Mouse (Mus musculus) neural tube, embryonic 12.5 days (tissue): ENCODE measurements at regions not wholly inside any gene's neighbourhood (a gene's known extent, or its start where the extent isn't known, plus 50 kb on each side); places are given as distances from the start of the nearest gene placed in this dataset.
A peak's percentile ranks its signal among the peaks of the same experiment; 100 is the strongest.

Experiments used
- ATAC-seq: fragments of 200-750 bp; cut with Nextera tagmentation; 2 replicates; pipeline ENCODE4 v1.8.0; 2017; ENCODE audit warnings: low read depth, mild to moderate bottlenecking, moderate TSS enrichment, moderate library complexity; ENCODE audit not compliant: low FRiP score
- H3K27ac ChIP-seq: fragments of 300-500 bp; sonication (generic); 2 replicates; pipeline ENCODE4 v1.5.1; 2016
- H3K27me3 ChIP-seq: fragments of 300-500 bp; sonication (generic); replicated peaks from 2 replicates; pipeline ENCODE4 v1.6.1; 2016; ENCODE audit warnings: mild to moderate bottlenecking
- H3K36me3 ChIP-seq: fragments of 300-500 bp; sonication (generic); 2 replicates; pipeline ENCODE4 v1.6.1; 2016; ENCODE audit warnings: mild to moderate bottlenecking
- H3K4me1 ChIP-seq: fragments of 300-500 bp; sonication (generic); 2 replicates; pipeline ENCODE4 v1.6.1; 2016
- H3K4me2 ChIP-seq: fragments of 300-500 bp; sonication (generic); replicated peaks from 2 replicates; pipeline ENCODE4 v1.6.1; 2016; ENCODE audit warnings: mild to moderate bottlenecking
- H3K4me3 ChIP-seq: fragments of 300-500 bp; sonication (generic); 2 replicates; pipeline ENCODE4 v1.5.1; 2016
- H3K9ac ChIP-seq: fragments of 300-500 bp; sonication (generic); 2 replicates; pipeline ENCODE4 v1.6.1; 2016; ENCODE audit warnings: mild to moderate bottlenecking
- H3K9me3 ChIP-seq: fragments of 300-500 bp; sonication (generic); 2 replicates; pipeline ENCODE4 v1.6.1; 2016; ENCODE audit warnings: mild to moderate bottlenecking
- WGBS: fragments of 180-500 bp; shearing (Covaris S2); methylation state at CpG from one replicate; pipeline ENCODE4 v1.1.7; 2016; 5-methylcytosine and 5-hydroxymethylcytosine counted together

DNA sequence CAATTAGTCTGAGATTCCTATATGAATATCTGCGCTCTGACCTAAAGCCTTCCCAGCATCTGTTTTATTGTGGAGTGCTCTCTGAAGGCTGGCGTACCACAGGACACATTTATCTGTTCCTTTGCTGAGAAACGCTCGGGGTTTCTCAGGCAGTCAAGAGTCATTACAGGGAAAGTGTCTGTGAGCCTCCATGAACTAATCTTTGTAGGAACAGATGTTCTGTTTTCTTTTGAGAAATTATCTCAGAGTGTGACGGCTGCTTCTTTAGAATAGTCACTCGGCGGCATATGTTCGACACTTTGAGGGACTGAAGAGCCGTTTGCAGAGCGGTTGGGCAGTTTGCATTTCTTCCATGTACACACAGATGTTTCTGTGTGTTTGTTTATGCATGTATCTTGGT is 255.6 kb downstream of the Ankrd50 start:
- Histone ChIP-seq H3K9ac (no peak overlapping the region), H3K27ac (no peak overlapping the region), H3K27me3 (no peaks in the 10 kb centered on the region), H3K4me3 (no peak overlapping the region), H3K4me1 (peaks cover 18% of the 10 kb centered on the region), H3K4me2 (no peak overlapping the region), H3K36me3 (no peaks in the 10 kb centered on the region), H3K9me3 (no peaks in the 10 kb centered on the region)
- 52% methylated on average over 10 of the region's 10 CpGs for WGBS
- no peak for ATAC-seq

DNA sequence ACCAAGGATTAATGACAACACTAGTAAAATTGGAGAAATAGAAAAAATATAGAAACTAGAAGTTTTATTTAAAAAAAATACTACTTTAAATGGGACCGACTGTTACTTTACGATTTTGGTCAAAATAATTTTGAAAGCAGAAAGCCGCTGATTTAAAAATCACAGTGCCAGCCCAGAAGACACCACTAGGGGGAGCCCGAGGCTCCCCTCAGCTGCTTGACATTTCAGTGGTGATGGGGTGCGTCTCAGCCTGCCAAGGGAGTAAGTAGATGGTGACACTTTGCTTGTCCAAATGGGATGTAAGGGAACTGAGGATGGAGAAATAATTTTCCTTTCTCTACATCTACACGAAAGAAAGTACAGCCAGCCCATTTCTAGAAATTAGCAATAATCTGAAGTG is 257.0 kb downstream of the Ankrd50 start:
- WGBS: 26% methylated on average over 6 of the region's 6 CpGs
- no peaks in the 10 kb centered on the region for H3K27me3 ChIP-seq
- no peak for ATAC-seq
- H3K4me2 ChIP-seq: no peak overlapping the region
- H3K9ac ChIP-seq: no peak overlapping the region
- no peaks in the 10 kb centered on the region for H3K9me3 ChIP-seq
- peaks cover 11% of the 10 kb centered on the region for H3K4me1 ChIP-seq
- no peaks in the 10 kb centered on the region for H3K36me3 ChIP-seq
- no peak overlapping the region for H3K4me3 ChIP-seq
- no peak overlapping the region for H3K27ac ChIP-seq

DNA sequence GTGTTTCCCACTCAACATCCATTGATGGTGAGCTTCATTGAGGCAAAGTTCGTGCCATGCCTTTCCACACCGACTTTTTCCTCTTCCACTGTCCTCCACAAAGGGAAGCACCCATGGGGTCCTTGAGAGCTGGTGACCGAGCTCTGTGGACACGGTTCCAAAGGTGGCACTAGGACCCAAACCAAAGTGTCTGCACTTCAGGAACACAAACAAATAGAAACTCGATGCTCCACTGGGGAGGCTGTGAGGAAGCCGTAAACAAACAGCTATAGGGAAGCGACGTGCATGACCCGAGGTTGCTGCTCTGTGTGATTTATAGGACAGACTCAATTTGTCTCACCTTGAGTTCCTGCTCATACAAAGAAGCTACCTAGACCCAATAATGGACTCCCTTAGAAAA is 257.5 kb downstream of the Ankrd50 start:
- H3K4me1 ChIP-seq: peaks cover 7% of the 10 kb centered on the region
- ATAC-seq: no peak
- H3K4me2 ChIP-seq: no peak overlapping the region
- WGBS: 73% methylated on average over 9 of the region's 9 CpGs
- no peaks in the 10 kb centered on the region for H3K9me3 ChIP-seq
- no peak overlapping the region for H3K27ac ChIP-seq
- H3K27me3 ChIP-seq: no peaks in the 10 kb centered on the region
- no peak overlapping the region for H3K9ac ChIP-seq
- no peak overlapping the region for H3K4me3 ChIP-seq
- H3K36me3 ChIP-seq: no peaks in the 10 kb centered on the region

DNA sequence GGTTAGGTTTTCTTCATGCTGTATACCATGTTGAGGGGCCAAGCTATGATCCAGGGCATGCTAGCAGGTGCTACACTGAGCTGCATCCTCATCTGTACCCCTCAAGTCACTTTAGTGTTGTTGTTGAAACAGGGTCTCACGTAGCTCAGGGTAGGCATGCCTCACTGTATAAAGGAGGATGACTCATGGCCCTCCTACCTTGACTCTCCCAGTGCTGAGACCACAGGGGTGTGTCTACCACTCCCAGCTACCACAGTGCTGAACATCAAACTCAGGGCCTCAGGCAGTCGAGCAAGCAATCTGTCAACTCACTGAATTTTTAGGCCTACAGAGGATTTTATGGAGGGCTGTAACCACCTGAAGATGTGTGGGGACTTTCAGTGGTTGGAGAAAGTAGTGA is 258.5 kb downstream of the Ankrd50 start:
- H3K36me3 ChIP-seq: no peaks in the 10 kb centered on the region
- H3K4me2 ChIP-seq: no peak overlapping the region
- WGBS: 56% methylated on average over 2 of the region's 2 CpGs
- H3K4me1 ChIP-seq: no peaks in the 10 kb centered on the region
- no peaks in the 10 kb centered on the region for H3K27me3 ChIP-seq
- no peaks in the 10 kb centered on the region for H3K9me3 ChIP-seq
- ATAC-seq: no peak
- H3K27ac ChIP-seq: no peak overlapping the region
- H3K9ac ChIP-seq: no peak overlapping the region
- no peak overlapping the region for H3K4me3 ChIP-seq

DNA sequence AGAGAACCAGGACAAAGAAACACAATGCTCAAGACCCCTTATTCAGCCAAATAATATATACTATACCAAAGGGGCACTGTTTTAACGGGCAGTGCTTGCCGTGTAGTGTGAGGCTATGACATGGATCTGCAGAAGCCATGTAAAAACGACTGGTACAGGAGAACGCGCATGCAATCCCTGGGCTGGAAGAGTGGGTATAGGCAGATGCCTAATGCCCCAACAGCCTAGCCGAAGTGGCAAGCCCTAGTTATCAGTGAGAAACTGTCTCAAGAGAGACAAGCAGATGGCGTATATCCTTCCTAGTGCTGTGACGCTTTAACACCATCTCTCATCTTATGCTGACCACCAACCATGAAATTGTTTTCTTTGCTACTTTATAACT is 262.8 kb downstream of the Ankrd50 start:
- Histone ChIP-seq H3K9ac (no peak overlapping the region), H3K4me2 (no peak overlapping the region), H3K27ac (no peak overlapping the region), H3K4me3 (no peak overlapping the region), H3K36me3 (no peaks in the 10 kb centered on the region), H3K27me3 (no peaks in the 10 kb centered on the region), H3K4me1 (no peaks in the 10 kb centered on the region), H3K9me3 (no peaks in the 10 kb centered on the region)
- WGBS: 90% methylated on average over 8 of the region's 8 CpGs
- ATAC-seq: no peak

DNA sequence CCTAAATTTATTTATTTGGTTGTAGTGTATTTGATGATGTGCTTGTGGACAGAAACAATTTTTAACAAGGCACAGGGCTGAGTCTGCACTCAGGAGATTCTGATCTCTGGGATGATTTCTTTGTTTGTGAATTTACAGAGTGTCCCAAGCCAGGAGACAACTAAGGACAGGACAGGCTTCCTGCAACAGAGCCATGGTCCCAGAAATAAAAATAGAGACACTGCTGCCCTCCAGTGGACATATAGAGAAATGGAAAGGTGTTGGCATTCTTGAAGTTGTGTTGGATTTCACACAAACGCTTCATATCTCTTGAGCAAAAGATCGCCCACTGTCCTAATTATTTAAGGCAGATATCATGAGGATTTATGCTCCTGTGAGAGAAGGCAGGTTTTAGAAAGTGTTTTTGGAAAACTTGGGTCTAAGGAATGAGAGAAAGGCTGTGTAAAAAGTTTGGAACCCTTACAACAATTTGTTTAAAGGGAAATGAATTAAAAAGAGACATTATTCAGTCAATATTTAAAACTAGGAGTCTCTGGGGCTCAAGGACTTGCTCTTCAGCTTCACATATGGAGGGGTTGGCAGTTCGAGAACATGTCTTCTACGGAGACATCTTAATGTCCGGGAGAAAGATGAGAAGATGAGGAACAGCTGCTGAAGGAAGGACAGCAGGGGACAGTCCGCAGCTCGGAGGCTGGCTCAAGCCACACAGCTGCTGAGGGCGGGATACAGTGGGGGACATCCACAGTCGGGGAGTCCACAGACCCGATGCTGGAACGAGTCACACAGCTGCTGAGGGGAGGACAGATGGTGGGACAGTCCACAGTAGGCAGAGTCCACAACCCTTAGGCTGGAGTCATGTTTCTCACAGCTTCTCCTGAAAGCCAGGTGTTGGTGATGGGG is 263.5 kb downstream of the Ankrd50 start:
- Histone ChIP-seq H3K9me3 (no peaks in the 10 kb centered on the region), H3K4me1 (no peaks in the 10 kb centered on the region), H3K27ac (no peak overlapping the region), H3K4me2 (no peak overlapping the region), H3K4me3 (no peak overlapping the region), H3K9ac (no peak overlapping the region), H3K27me3 (no peaks in the 10 kb centered on the region), H3K36me3 (no peaks in the 10 kb centered on the region)
- peak; percentile 53; the same call in 1 of the 2 replicates for ATAC-seq
- WGBS: 47% methylated on average over 11 of the region's 11 CpGs

DNA sequence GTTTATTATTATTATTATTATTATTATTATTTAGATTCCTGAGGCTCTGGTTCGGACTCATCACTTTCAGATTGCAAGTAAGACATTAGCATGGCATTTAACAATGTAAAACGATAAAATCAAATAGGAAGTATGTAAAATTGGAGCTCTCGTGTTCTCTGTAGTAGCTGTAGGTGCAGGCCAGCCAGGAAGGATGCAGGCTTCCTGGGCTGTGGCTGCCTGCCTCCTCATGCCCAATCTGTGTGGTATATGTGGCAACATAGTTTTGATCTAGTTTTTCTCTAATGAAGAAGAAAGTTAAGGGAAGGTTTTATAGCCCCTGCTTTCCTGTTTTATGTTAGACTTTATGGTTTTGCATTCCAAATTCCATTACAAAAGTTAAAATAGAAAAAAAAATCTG is 275.6 kb downstream of the Ankrd50 start:
- Histone ChIP-seq H3K36me3 (no peaks in the 10 kb centered on the region), H3K9me3 (no peaks in the 10 kb centered on the region), H3K4me1 (no peaks in the 10 kb centered on the region), H3K4me3 (no peak overlapping the region), H3K27ac (no peak overlapping the region), H3K27me3 (no peaks in the 10 kb centered on the region), H3K4me2 (no peak overlapping the region), H3K9ac (no peak overlapping the region)
- WGBS: 85% methylated on average over 3 of the region's 3 CpGs
- ATAC-seq: no peak

DNA sequence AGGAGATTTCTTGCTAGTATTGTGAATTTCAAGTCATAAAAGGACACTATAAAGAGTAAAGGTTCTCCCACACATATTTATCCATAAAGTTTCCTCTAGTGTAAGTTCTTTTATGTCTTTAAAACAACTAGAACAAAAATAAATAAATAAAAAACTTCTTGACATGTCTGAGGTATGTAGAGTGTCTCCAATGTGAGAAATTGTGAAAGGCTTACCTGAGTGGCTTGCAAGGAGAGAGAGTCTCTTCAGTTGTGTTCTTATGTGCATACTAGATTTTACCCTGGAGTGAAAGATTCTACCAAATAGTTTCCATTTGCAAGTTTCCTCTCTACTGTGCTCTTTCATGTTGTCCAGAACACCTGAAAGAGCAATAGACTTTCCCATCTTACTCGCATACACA is 276.8 kb downstream of the Ankrd50 start:
- Histone ChIP-seq H3K9ac (no peak overlapping the region), H3K27me3 (no peaks in the 10 kb centered on the region), H3K4me3 (no peak overlapping the region), H3K36me3 (no peaks in the 10 kb centered on the region), H3K4me2 (no peak overlapping the region), H3K4me1 (no peaks in the 10 kb centered on the region), H3K27ac (no peak overlapping the region), H3K9me3 (no peaks in the 10 kb centered on the region)
- no peak for ATAC-seq
- WGBS: 98% methylated on average over 1 of the region's 1 CpGs

DNA sequence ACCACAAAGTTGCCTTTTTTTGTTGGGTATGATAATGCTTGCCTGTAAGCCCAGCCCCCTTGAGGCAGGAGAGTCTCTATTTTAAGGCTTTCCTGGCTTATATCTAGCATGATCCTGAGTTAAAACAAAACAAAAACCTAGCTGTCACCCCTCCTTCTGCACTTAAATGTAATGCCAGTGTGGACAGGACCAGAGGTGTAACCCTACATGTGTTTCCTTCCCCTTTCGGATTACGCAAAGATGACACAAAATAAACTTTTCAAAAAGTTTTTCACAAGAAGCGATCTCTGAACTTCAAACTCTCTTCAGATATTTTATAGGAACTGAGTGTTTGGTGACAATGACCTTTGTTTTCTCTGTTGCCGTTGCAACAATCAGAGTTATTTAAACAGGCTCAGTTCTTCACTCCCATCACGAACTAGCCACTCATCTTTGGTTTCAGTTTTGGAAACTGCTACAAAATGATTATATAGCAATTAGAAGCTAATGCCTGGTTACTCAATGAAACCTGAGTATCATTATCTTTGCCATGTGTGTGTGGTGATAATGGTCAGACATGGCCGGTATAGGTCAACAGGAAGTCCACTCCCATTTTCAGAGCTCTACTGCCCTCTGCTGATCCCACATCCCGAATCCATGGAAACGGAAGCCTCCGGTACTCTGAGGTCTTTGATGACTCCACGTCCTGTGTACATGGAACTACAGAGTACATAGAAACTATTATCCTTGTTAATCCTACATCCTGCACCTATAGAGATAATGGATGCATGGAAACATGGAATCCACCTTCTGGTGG is 282.6 kb downstream of the Ankrd50 start:
- Histone ChIP-seq H3K36me3 (no peaks in the 10 kb centered on the region), H3K4me2 (no peak overlapping the region), H3K4me1 (no peaks in the 10 kb centered on the region), H3K9me3 (no peaks in the 10 kb centered on the region), H3K27ac (no peak overlapping the region), H3K27me3 (no peaks in the 10 kb centered on the region), H3K9ac (no peak overlapping the region), H3K4me3 (no peak overlapping the region)
- no peak for ATAC-seq
- WGBS: 75% methylated on average over 10 of the region's 10 CpGs

DNA sequence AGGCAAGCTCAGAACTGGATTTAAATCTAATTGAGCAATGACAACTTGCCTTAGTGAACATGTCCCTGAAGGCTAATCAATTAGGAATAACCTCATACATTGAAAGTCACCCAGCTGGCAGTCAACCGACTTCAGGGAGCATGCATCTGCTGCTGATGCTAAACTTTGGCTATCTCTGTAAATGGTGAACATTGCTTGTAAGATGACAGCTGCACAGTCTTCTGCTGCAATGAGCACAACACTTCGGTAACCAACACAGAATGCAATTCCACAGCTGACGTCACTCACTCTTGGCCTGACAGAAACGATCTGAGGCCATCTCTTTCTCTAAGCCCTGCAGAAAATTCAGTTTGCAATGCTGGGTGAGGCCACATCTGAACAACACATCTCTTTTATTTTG is 290.6 kb downstream of the Ankrd50 start:
- Histone ChIP-seq H3K27ac (no peak overlapping the region), H3K27me3 (no peaks in the 10 kb centered on the region), H3K4me1 (no peaks in the 10 kb centered on the region), H3K9ac (no peak overlapping the region), H3K9me3 (no peaks in the 10 kb centered on the region), H3K36me3 (no peaks in the 10 kb centered on the region), H3K4me3 (no peak overlapping the region), H3K4me2 (no peak overlapping the region)
- 80% methylated on average over 4 of the region's 4 CpGs for WGBS
- no peak for ATAC-seq

DNA sequence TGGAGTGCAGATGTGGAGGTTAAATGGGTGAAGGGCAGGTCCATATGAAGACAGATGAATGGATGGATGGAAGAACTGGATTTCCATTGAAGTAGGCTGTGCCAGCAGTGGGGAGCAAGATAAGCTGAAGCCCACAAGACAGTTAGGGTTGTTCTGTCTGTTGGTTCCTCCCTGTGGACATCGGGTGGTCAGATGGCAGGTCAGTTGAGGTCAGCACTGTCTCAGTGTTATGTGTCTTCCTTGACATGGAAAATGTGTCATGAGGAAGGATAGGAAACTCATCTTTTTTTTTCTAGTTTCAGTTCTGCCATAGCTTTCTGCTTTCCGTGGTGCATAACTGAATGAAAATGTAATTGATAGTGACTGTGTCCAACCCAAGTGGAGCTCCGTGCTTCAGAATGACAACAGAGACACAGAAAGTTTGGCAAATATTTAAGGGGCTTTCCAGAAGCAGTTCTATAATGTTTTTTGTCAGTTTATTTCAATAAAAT is 297.2 kb downstream of the Ankrd50 start:
- Histone ChIP-seq H3K9me3 (no peaks in the 10 kb centered on the region), H3K4me3 (no peak overlapping the region), H3K36me3 (no peaks in the 10 kb centered on the region), H3K4me2 (no peak overlapping the region), H3K4me1 (no peaks in the 10 kb centered on the region), H3K9ac (no peak overlapping the region), H3K27me3 (no peaks in the 10 kb centered on the region), H3K27ac (no peak overlapping the region)
- ATAC-seq: no peak
- 92% methylated on average over 3 of the region's 3 CpGs for WGBS

DNA sequence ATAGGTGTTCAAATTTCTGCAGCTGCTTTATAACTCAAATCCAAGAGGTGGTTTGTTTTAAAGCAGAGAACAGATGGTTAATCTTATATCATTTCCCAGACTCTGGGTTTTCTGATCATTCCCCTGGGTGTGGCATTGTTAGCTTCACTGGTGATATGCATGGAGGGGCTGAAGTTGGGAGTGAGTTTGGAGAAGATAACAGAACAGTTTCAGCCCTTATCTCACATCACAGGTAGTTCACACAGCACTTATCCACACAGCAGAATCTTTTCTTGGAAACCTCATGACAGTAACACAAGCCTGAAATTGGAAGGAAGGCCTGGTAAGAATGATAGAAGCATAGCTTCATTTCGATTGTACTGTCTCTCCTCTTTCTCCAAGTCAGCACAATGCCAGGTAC is 298.1 kb downstream of the Ankrd50 start:
- no peak for ATAC-seq
- WGBS: 94% methylated on average over 1 of the region's 1 CpGs
- no peaks in the 10 kb centered on the region for H3K9me3 ChIP-seq
- H3K9ac ChIP-seq: no peak overlapping the region
- no peak overlapping the region for H3K4me3 ChIP-seq
- H3K27me3 ChIP-seq: no peaks in the 10 kb centered on the region
- H3K4me2 ChIP-seq: no peak overlapping the region
- H3K4me1 ChIP-seq: no peaks in the 10 kb centered on the region
- H3K36me3 ChIP-seq: no peaks in the 10 kb centered on the region
- no peak overlapping the region for H3K27ac ChIP-seq
